Mouse (Mus musculus) lung, adult 2 months (tissue): ENCODE results near the gene Cfap20.

Experiments used
- CTCF ChIP-seq: fragments of 200-500 bp; IDR thresholded peaks from 2 replicates; pipeline ENCODE4 v1.5.1; 2011; ENCODE audit warnings: mild to moderate bottlenecking, low read length, control low read depth; ENCODE audit not compliant: insufficient read depth
- POLR2A ChIP-seq: fragments of 200-500 bp; IDR thresholded peaks from 2 replicates; pipeline ENCODE4 v1.6.1; 2011; ENCODE audit warnings: low read depth, mild to moderate bottlenecking, control low read depth, low read length, borderline replicate concordance; ENCODE audit errors: extremely low read depth

DNA sequence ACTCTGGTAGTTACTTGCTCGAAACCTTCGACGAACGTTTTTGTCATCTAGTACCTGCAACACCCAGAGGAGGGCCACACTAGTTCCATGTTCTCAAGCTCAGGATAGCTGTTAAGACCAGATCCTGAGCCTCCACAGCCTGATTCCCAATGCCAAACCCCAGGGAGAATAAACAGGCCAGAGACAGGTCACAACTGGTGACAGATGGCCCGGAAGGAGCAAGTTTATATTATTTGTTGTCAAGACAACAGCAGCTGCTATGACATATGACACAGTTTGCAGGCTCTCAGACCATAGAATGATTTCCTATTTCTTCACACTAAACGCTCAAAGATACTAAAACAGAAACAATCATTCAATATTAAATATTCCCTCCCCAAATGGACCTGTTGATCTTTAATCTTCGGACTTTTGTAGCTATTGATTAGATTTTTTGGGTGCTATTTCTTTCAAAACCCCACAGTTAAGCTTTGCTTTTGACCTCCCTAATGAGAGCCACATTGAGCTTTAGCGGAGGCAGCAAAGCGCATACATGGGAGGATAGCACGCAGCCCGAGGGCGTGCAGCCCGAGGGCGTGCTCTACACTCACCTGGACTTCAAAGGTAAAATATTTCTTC is 12.4 kb downstream of the Cfap20 start:
- no peak for TF ChIP-seq CTCF
- no peak for TF ChIP-seq POLR2A
